Mouse (Mus musculus): ENCODE data around the gene Mical1. TPM values are rescaled to one million over a fixed set of nuclear protein-coding genes. Genes with fewer than 3 reads are reported as not detected.

Mical1 gene
- 1.6 and 2.4 TPM in 2 replicates for polyA plus RNA-seq (2012; rRNA removed)

DNA sequence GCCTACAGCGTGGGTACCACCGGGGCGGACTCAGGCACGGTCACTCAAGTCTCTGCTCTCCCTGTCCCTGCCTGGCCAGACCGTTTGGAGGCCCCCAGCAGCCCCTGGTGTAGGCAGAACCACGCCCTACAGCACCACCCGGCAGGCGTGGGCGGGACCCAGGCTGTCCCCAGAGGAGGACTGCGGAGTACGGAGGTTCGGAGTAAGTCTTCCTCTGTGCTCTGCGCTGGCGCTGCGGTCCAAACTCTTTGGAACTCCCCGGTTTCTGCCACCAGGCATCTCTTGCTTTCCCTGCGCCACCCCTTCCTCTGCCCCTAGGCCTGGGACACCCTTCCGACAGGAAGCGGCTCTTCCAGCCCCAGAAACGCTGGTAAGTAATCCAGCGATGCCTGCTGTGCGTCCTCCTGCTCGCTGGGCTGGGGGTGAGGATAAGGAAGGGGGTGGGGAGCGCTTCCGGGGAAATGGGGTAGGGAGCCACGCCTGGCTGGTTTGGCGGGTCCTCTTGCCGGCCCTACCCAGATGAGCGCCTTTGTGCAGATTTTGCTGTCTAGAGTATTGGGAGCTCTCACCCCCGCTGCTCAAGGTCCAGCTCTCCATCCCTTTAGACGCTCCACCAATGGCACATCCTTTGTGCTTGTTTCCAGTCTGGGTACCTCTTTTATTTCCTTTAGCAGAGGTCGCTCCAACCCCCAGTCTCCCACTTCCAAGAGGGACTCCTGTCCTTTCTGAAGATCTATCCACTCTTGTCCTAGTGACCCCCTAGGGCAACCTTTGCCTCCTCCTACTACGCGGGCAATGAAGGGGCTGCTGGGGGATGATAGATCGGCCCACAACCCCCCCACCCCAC lies at the start of gene Mical1:
Mical1 (plus strand) TSS at position 144 of the 847 bp plus-strand sequence.
- peaks cover 16% of the 10 kb centered on the region for H3K4me1 ChIP-seq (ENCODE audit: control insufficient read depth, insufficient read depth, low read length)
- no peak for TF ChIP-seq POLR2A (IDR thresholded peaks at IDR 0.05; ENCODE audit: control insufficient read depth, low read depth, low read length)

DNA sequence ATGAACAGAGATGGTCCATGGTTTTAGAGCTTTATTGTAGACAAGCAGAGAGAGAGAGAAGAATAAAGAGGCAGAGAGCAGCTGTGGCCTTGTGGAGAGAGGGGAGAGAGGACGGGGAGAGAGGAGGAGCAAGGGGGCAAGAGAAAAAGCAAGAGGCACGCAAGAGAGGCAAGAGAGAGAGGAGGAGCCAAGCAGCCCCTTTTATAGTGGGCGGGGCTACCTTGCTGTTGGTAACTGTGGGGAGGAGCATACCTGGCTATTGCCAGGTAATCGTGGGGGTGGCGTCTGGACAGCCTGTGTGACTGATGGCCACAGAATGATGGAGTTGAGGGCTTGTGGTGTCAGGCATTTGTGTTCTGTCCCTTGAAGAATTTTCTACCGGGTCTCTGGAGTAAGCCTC lies 49.7 kb upstream of the Mical1 start:
- Histone ChIP-seq H3K27ac (ENCODE audit: control insufficient read depth, insufficient read depth, low read depth, low read length) (no peak overlapping the region), H3K4me1 (ENCODE audit: control insufficient read depth, insufficient read depth, low read length) (peaks cover 5% of the 10 kb centered on the region), H3K36me3 (ENCODE audit: control insufficient read depth, insufficient read depth, low read length) (no peaks in the 10 kb centered on the region), H3K4me3 (ENCODE audit: control insufficient read depth, low read depth, low read length) (no peak overlapping the region), H3K27me3 (ENCODE audit: control insufficient read depth, insufficient read depth, low read length) (no peaks in the 10 kb centered on the region)
- TF ChIP-seq POLR2A (IDR thresholded peaks at IDR 0.05; ENCODE audit: control insufficient read depth, low read depth, low read length) (no peak), CTCF (IDR thresholded peaks at IDR 0.05; ENCODE audit: control insufficient read depth, insufficient read depth, insufficient replicate concordance, low read depth, low read length) (no peak)

More for the DNA sequence above, at the start of gene Mical1:
- Histone ChIP-seq H3K27ac (ENCODE audit: control insufficient read depth, insufficient read depth, low read depth, low read length) (peak within 1 kb of the TSS; percentile 10; the same call in 1 of the 2 replicates), H3K4me3 (ENCODE audit: control insufficient read depth, low read depth, low read length) (peak within 1 kb of the TSS; percentile 50), H3K36me3 (ENCODE audit: control insufficient read depth, insufficient read depth, low read length) (no peaks in the 10 kb centered on the region), H3K27me3 (ENCODE audit: control insufficient read depth, insufficient read depth, low read length) (no peaks in the 10 kb centered on the region)

DNA sequence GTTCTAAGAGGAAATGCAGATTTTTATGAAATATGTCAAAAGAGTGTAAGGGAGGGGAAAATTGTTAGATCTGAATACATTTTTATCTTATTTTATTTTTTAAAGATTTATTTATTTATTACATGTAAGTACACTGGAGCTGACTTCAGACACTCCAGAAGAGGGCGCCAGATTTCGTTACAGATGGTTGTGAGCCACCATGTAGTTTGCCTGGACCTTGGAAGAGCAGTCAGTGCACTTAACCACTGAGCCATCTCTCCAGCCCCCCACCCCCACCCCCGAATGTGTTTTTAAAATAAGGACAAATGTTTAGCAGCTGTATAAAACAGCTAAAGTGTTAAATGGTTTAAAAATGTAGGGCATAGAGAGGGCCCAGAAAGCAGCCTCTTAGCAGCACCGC lies 41.5 kb upstream of the Mical1 start:
- Histone ChIP-seq H3K27ac (ENCODE audit: control insufficient read depth, insufficient read depth, low read depth, low read length) (no peak overlapping the region), H3K4me1 (ENCODE audit: control insufficient read depth, insufficient read depth, low read length) (no peaks in the 10 kb centered on the region), H3K4me3 (ENCODE audit: control insufficient read depth, low read depth, low read length) (no peak overlapping the region), H3K36me3 (ENCODE audit: control insufficient read depth, insufficient read depth, low read length) (no peaks in the 10 kb centered on the region; the same call in 1 of the 2 replicates), H3K27me3 (ENCODE audit: control insufficient read depth, insufficient read depth, low read length) (no peaks in the 10 kb centered on the region)
- TF ChIP-seq CTCF (IDR thresholded peaks at IDR 0.05; ENCODE audit: control insufficient read depth, insufficient read depth, insufficient replicate concordance, low read depth, low read length) = no peak
- no peak for TF ChIP-seq POLR2A (IDR thresholded peaks at IDR 0.05; ENCODE audit: control insufficient read depth, low read depth, low read length)

DNA sequence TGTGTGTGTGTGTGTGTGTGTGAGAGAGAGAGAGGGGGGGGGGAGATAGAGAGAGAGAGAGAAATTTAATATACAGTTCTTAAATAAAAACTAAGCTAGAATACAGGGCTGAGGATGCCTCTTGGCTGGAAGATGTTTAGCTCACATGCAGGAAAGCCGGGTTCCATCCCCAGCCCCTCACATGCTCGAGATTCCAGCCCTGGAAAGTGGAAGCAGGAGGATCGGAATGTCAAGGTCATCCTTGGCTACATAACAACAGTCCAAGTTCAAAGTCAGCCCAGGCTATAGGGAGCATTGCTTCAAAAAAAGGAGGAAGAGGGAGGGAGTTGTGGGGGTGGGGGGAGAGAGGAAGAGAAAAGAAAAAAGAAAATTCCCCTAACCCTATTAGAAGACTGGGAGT lies 41.0 kb upstream of the Mical1 start:
- Histone ChIP-seq H3K4me1 (ENCODE audit: control insufficient read depth, insufficient read depth, low read length) (no peaks in the 10 kb centered on the region), H3K36me3 (ENCODE audit: control insufficient read depth, insufficient read depth, low read length) (no peaks in the 10 kb centered on the region; the same call in 1 of the 2 replicates), H3K27ac (ENCODE audit: control insufficient read depth, insufficient read depth, low read depth, low read length) (no peak overlapping the region)

DNA sequence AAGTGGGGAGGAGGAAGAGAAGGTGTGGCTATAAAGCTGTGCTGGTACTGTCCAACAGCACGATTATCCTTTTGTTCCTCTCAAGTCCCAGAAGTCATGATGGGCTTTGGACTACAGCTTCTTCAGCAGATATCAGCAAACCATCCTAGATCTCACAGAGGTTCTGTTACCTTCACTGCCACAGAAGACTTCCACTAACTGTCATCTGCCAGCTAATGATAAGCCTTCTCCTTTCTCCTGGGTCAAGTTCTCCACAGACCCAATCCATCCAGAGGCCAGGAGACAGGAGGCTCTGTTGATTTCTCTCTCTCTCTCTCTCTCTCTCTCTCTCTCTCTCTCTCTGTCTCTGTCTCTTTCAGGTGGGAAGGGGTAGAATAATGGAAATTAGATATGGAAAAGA lies 27.9 kb upstream of the Mical1 start:
- Histone ChIP-seq H3K4me3 (ENCODE audit: control insufficient read depth, low read depth, low read length) (no peak overlapping the region), H3K4me1 (ENCODE audit: control insufficient read depth, insufficient read depth, low read length) (no peaks in the 10 kb centered on the region), H3K27me3 (ENCODE audit: control insufficient read depth, insufficient read depth, low read length) (no peaks in the 10 kb centered on the region), H3K27ac (ENCODE audit: control insufficient read depth, insufficient read depth, low read depth, low read length) (no peak overlapping the region), H3K36me3 (ENCODE audit: control insufficient read depth, insufficient read depth, low read length) (no peaks in the 10 kb centered on the region)
- no peak for TF ChIP-seq POLR2A (IDR thresholded peaks at IDR 0.05; ENCODE audit: control insufficient read depth, low read depth, low read length)
- no peak for TF ChIP-seq CTCF (IDR thresholded peaks at IDR 0.05; ENCODE audit: control insufficient read depth, insufficient read depth, insufficient replicate concordance, low read depth, low read length)

More for the DNA sequence above, 41.0 kb upstream of the Mical1 start:
- no peak for TF ChIP-seq POLR2A (IDR thresholded peaks at IDR 0.05; ENCODE audit: control insufficient read depth, low read depth, low read length)
- TF ChIP-seq CTCF (IDR thresholded peaks at IDR 0.05; ENCODE audit: control insufficient read depth, insufficient read depth, insufficient replicate concordance, low read depth, low read length) = no peak
- Histone ChIP-seq H3K4me3 (ENCODE audit: control insufficient read depth, low read depth, low read length) (no peak overlapping the region), H3K27me3 (ENCODE audit: control insufficient read depth, insufficient read depth, low read length) (no peaks in the 10 kb centered on the region)

DNA sequence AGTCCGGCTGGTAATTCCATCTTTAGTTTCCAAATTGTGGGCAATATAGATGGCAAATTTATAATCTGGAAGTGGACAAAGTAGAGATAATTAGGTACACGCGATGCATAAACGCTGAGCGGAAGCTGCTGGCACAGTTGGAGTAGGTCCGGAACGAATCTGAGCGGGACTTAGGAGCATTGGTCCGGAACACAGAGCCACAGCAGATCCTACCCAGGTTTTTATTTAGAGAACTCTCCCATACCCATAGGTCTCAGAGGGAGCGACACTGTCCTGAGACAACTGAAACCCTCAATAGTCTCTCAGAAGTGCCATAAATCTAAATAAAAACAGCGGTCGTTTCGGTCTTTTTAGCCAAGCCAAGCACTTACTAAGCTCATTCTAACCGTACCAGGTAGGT lies 26.4 kb upstream of the Mical1 start:
- H3K36me3 ChIP-seq (ENCODE audit: control insufficient read depth, insufficient read depth, low read length) = no peaks in the 10 kb centered on the region
- no peaks in the 10 kb centered on the region for H3K27me3 ChIP-seq (ENCODE audit: control insufficient read depth, insufficient read depth, low read length)
- peak overlapping the region; percentile 32 for H3K27ac ChIP-seq (ENCODE audit: control insufficient read depth, insufficient read depth, low read depth, low read length)
- TF ChIP-seq CTCF (IDR thresholded peaks at IDR 0.05; ENCODE audit: control insufficient read depth, insufficient read depth, insufficient replicate concordance, low read depth, low read length) = no peak
- no peak for TF ChIP-seq POLR2A (IDR thresholded peaks at IDR 0.05; ENCODE audit: control insufficient read depth, low read depth, low read length)
- no peaks in the 10 kb centered on the region for H3K4me1 ChIP-seq (ENCODE audit: control insufficient read depth, insufficient read depth, low read length)
- peak overlapping the region; percentile 94 for H3K4me3 ChIP-seq (ENCODE audit: control insufficient read depth, low read depth, low read length)

DNA sequence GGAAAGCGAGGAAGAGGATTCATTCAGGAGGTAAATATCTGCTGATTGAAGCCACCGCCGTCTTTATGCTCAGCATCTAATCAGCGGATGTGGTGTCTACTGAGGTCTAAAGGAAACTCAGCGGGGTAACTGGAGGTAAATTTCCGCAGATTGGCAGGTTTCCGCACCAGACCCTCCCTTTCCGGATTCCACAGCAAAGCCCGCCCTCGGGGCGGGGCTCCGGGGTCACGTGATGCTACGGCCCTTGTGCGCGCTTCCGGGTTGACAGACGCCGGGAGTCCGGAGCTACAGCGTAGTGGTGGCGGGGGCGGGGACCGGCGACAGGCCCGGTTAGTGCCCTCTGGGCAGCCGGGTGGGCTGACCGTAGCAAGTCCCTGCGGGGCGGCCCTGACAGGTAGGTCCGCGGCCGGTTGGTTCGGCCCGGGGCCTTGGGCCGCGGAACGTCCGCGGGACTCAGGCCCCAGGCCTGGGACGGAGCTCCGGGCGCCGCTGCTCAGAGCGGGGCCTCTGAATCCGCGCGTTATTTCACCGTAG lies 25.9 kb upstream of the Mical1 start, which contains the start of gene Zbtb24:
Zbtb24 (plus strand) TSS at position 247 of the 534 bp plus-strand sequence.
- no peaks in the 10 kb centered on the region for H3K36me3 ChIP-seq (ENCODE audit: control insufficient read depth, insufficient read depth, low read length)
- H3K4me1 ChIP-seq (ENCODE audit: control insufficient read depth, insufficient read depth, low read length) = no peaks in the 10 kb centered on the region
- peak within 1 kb of the TSS; percentile 94 for H3K4me3 ChIP-seq (ENCODE audit: control insufficient read depth, low read depth, low read length)
- H3K27ac ChIP-seq (ENCODE audit: control insufficient read depth, insufficient read depth, low read depth, low read length) = peak within 1 kb of the TSS; percentile 80
- H3K27me3 ChIP-seq (ENCODE audit: control insufficient read depth, insufficient read depth, low read length) = no peaks in the 10 kb centered on the region
- TF ChIP-seq POLR2A (IDR thresholded peaks at IDR 0.05; ENCODE audit: control insufficient read depth, low read depth, low read length) = peak; percentile 77
- no peak for TF ChIP-seq CTCF (IDR thresholded peaks at IDR 0.05; ENCODE audit: control insufficient read depth, insufficient read depth, insufficient replicate concordance, low read depth, low read length)

Measured in testis, adult 2 months (tissue).